Mouse (Mus musculus): ENCODE measurements around the gene Etaa1. TPM values are rescaled to one million over a fixed set of nuclear protein-coding genes. Genes with fewer than 3 reads are reported as not detected.
A peak's percentile ranks its signal among the peaks of the same experiment; 100 is the strongest.

Gene Etaa1
- polyA plus RNA-seq (2015; fragmentation: Nextera tagmentation; extraction: Ambion mirVana), result 7.0 and 7.4 TPM in 2 replicates

DNA sequence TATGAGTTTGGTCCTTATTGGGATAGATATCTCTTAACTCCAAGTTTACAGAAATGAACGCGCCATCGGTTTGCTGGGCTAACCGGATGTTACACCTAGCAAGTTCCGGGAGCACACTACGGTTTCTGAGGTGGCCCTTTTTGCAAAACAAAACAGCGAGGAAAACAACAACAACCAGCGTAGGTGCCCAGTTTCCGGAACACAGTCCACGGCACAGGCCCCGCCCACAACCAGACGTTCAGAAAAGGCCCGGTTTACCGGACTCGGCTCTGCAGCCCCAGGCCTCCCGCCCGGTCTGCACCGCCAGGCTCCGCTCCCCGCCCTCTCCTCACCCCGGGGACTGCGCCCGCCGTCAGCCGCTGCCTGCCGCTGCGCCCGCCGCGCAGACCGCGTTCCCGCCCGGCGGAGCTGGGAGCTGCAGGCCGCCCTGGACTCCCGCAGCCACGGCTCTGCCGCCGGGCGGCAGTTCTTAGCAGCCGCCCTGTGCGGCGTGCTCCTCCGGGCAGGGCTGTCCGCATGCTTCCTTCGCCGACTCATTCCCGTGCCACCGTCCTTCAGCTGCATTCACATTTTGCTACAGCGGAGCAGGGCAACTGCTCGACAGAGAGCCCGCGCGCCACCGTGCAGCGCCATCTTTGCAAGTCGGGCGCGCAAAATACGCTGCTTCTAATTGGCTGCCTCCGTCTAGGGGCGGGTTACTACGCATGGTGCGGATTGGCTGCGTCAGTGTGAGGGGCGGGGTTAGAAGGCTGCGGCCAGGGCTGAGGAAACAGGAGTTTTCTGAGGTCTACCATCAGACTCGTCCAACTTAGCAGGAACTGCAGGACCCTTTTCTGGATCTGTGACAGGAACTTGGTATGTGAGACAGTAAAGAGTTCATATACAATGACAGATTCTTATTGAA, at the start of gene Etaa1:
Gene Etaa1, minus strand, starts transcription at position 645 of the 904 bp plus-strand sequence.
- Histone ChIP-seq H3K4me3 (ENCODE audit: low read length) (peak within 1 kb of the TSS; percentile 97), H3K27ac (ENCODE audit: low read length) (peak within 1 kb of the TSS; percentile 96), H3K4me2 (ENCODE audit: low read depth, low read length) (peak within 1 kb of the TSS; percentile 56), H3K4me1 (ENCODE audit: control insufficient read depth, insufficient read depth, low read length) (no peaks in the 10 kb centered on the region), H3K36me3 (ENCODE audit: control insufficient read depth, insufficient read depth, low read length) (peaks cover 11% of the 10 kb centered on the region), H3K27me3 (replicated peaks; ENCODE audit: control insufficient read depth, insufficient read depth, low read length) (no peaks in the 10 kb centered on the region), H3K9ac (ENCODE audit: low read depth, low read length) (peak within 1 kb of the TSS; percentile 96), H3K9me3 (ENCODE audit: control insufficient read depth, low read length) (no peaks in the 10 kb centered on the region)
- ATAC-seq, result peak; percentile 100
- under 1% methylated on average over 67 of the region's 69 CpGs for WGBS

DNA sequence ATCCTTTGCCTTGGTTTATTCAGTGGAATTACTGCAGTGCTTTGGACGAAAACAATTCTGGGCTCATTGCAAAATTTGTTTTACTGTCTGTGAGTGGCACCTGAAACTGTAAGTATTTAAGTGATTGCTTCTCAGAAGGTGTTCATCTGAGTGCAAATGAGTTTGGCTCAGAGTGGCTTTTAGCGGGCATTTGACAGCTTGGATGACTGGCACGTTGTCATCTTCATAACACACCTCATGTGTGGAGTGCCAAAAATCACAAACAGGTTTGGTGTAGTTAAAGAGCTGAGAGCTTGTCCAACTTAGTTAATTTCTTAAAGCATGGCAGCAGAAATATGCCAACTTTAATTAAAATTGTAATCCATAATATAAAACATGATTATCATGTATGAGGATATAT, 40.5 kb upstream of the Etaa1 start:
- ATAC-seq, result no peak
- H3K27ac ChIP-seq (ENCODE audit: low read length), result no peak overlapping the region
- H3K4me1 ChIP-seq (ENCODE audit: control insufficient read depth, insufficient read depth, low read length), result no peaks in the 10 kb centered on the region
- H3K9ac ChIP-seq (ENCODE audit: low read depth, low read length), result no peak overlapping the region
- H3K4me3 ChIP-seq (ENCODE audit: low read length), result no peak overlapping the region
- 84% methylated on average over 3 of the region's 3 CpGs for WGBS
- no peaks in the 10 kb centered on the region for H3K27me3 ChIP-seq (replicated peaks; ENCODE audit: control insufficient read depth, insufficient read depth, low read length)
- no peaks in the 10 kb centered on the region for H3K36me3 ChIP-seq (ENCODE audit: control insufficient read depth, insufficient read depth, low read length)
- H3K9me3 ChIP-seq (ENCODE audit: control insufficient read depth, low read length), result no peaks in the 10 kb centered on the region
- no peak overlapping the region for H3K4me2 ChIP-seq (ENCODE audit: low read depth, low read length)

GRCm38 (mm10) chr11:17992311-17992710, 38.6 kb upstream of the Etaa1 start:
- Histone ChIP-seq H3K9me3 (ENCODE audit: control insufficient read depth, low read length) (no peaks in the 10 kb centered on the region), H3K4me2 (ENCODE audit: low read depth, low read length) (no peak overlapping the region), H3K4me1 (ENCODE audit: control insufficient read depth, insufficient read depth, low read length) (no peaks in the 10 kb centered on the region), H3K36me3 (ENCODE audit: control insufficient read depth, insufficient read depth, low read length) (no peaks in the 10 kb centered on the region), H3K27ac (ENCODE audit: low read length) (no peak overlapping the region), H3K9ac (ENCODE audit: low read depth, low read length) (no peak overlapping the region), H3K27me3 (replicated peaks; ENCODE audit: control insufficient read depth, insufficient read depth, low read length) (no peaks in the 10 kb centered on the region), H3K4me3 (ENCODE audit: low read length) (no peak overlapping the region)
- ATAC-seq, result no peak
- WGBS, result 78% methylated on average over 9 of the region's 9 CpGs

GRCm38 (mm10) chr11:17983331-17983730, 29.7 kb upstream of the Etaa1 start:
- Histone ChIP-seq H3K4me1 (ENCODE audit: control insufficient read depth, insufficient read depth, low read length) (no peaks in the 10 kb centered on the region), H3K27ac (ENCODE audit: low read length) (no peak overlapping the region), H3K9me3 (ENCODE audit: control insufficient read depth, low read length) (no peaks in the 10 kb centered on the region), H3K9ac (ENCODE audit: low read depth, low read length) (no peak overlapping the region), H3K4me3 (ENCODE audit: low read length) (no peak overlapping the region), H3K27me3 (replicated peaks; ENCODE audit: control insufficient read depth, insufficient read depth, low read length) (no peaks in the 10 kb centered on the region), H3K36me3 (ENCODE audit: control insufficient read depth, insufficient read depth, low read length) (no peaks in the 10 kb centered on the region), H3K4me2 (ENCODE audit: low read depth, low read length) (no peak overlapping the region)
- no peak for ATAC-seq
- 89% methylated on average over 2 of the region's 2 CpGs for WGBS

DNA sequence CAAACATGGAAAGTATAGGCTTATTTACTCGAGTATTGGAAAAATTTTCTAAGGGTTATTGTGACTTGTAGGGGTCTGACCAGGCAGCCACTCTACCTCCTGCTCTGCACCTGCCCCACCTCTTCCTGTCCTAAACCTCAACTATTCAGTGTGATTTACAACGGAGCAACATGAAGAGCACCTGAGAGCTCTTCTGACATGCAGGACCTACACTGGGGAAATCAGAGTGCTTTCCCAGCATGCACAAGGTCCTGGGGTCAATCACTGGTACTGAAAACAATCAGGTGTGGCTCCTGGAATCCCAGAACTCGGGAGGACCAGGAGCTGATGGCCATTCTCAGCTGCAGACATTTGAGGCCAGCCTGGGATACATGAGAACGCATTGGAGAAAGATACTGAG, 27.6 kb upstream of the Etaa1 start:
- H3K27me3 ChIP-seq (replicated peaks; ENCODE audit: control insufficient read depth, insufficient read depth, low read length), result no peaks in the 10 kb centered on the region
- H3K27ac ChIP-seq (ENCODE audit: low read length), result no peak overlapping the region
- no peaks in the 10 kb centered on the region for H3K36me3 ChIP-seq (ENCODE audit: control insufficient read depth, insufficient read depth, low read length)
- H3K9me3 ChIP-seq (ENCODE audit: control insufficient read depth, low read length), result no peaks in the 10 kb centered on the region
- WGBS, result 67% methylated on average over 4 of the region's 4 CpGs
- no peak for ATAC-seq
- H3K4me1 ChIP-seq (ENCODE audit: control insufficient read depth, insufficient read depth, low read length), result no peaks in the 10 kb centered on the region
- no peak overlapping the region for H3K4me3 ChIP-seq (ENCODE audit: low read length)
- H3K9ac ChIP-seq (ENCODE audit: low read depth, low read length), result no peak overlapping the region
- H3K4me2 ChIP-seq (ENCODE audit: low read depth, low read length), result no peak overlapping the region

DNA sequence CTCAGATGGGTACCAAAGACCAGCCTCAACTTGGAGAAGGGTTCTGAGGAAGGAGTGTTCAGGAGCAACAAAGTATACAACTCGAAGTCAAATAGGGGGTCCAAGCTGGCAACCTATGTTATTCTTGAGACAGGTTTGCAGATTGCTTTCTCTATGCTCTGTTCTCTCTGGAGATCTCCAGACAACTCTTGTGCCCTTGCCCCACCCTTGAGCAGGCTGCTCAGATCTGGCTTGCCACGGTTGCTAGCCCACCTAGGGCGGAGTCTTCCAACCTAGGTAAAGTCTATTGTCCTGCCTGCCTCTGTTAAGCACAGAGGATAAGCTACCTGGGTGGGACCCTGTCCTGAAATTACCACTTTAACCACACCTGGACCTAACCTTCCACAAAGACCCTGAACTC, 21.9 kb upstream of the Etaa1 start:
- Histone ChIP-seq H3K36me3 (ENCODE audit: control insufficient read depth, insufficient read depth, low read length) (no peaks in the 10 kb centered on the region), H3K4me1 (ENCODE audit: control insufficient read depth, insufficient read depth, low read length) (no peaks in the 10 kb centered on the region), H3K9ac (ENCODE audit: low read depth, low read length) (no peak overlapping the region), H3K4me2 (ENCODE audit: low read depth, low read length) (no peak overlapping the region), H3K27ac (ENCODE audit: low read length) (no peak overlapping the region), H3K9me3 (ENCODE audit: control insufficient read depth, low read length) (no peaks in the 10 kb centered on the region), H3K27me3 (replicated peaks; ENCODE audit: control insufficient read depth, insufficient read depth, low read length) (no peaks in the 10 kb centered on the region), H3K4me3 (ENCODE audit: low read length) (no peak overlapping the region)
- ATAC-seq, result no peak
- WGBS, result 73% methylated on average over 3 of the region's 3 CpGs

- ATAC-seq, result no peak
- peak overlapping the region; percentile 96 for H3K9ac ChIP-seq (ENCODE audit: low read depth, low read length)
- peak overlapping the region; percentile 97 for H3K4me3 ChIP-seq (ENCODE audit: low read length)
- 1% methylated on average over 3 of the region's 3 CpGs for WGBS
- peak overlapping the region; percentile 56 for H3K4me2 ChIP-seq (ENCODE audit: low read depth, low read length)
- H3K4me1 ChIP-seq (ENCODE audit: control insufficient read depth, insufficient read depth, low read length), result no peaks in the 10 kb centered on the region
- H3K27me3 ChIP-seq (replicated peaks; ENCODE audit: control insufficient read depth, insufficient read depth, low read length), result no peaks in the 10 kb centered on the region
- 0 out of 2 replicates have a peak overlapping the region, but pooled peaks have one; percentile 96 for H3K27ac ChIP-seq (ENCODE audit: low read length)
- H3K36me3 ChIP-seq (ENCODE audit: control insufficient read depth, insufficient read depth, low read length), result peaks cover 11% of the 10 kb centered on the region
- H3K9me3 ChIP-seq (ENCODE audit: control insufficient read depth, low read length), result no peaks in the 10 kb centered on the region
Measured at GRCm38 (mm10) chr11:17952791-17953190, 884 bp downstream of the Etaa1 start.

- no peak for ATAC-seq
- Histone ChIP-seq H3K9me3 (ENCODE audit: control insufficient read depth, low read length) (no peaks in the 10 kb centered on the region), H3K4me2 (ENCODE audit: low read depth, low read length) (no peak overlapping the region), H3K4me1 (ENCODE audit: control insufficient read depth, insufficient read depth, low read length) (no peaks in the 10 kb centered on the region), H3K36me3 (ENCODE audit: control insufficient read depth, insufficient read depth, low read length) (peaks cover 13% of the 10 kb centered on the region), H3K9ac (ENCODE audit: low read depth, low read length) (no peak overlapping the region), H3K27ac (ENCODE audit: low read length) (no peak overlapping the region), H3K27me3 (replicated peaks; ENCODE audit: control insufficient read depth, insufficient read depth, low read length) (no peaks in the 10 kb centered on the region), H3K4me3 (ENCODE audit: low read length) (no peak overlapping the region)
- 87% methylated on average over 3 of the region's 3 CpGs for WGBS
Measured at GRCm38 (mm10) chr11:17951336-17951735, 2.3 kb downstream of the Etaa1 start.

GRCm38 (mm10) chr11:17939168-17939567, 14.5 kb downstream of the Etaa1 start:
- Histone ChIP-seq H3K4me1 (ENCODE audit: control insufficient read depth, insufficient read depth, low read length) (no peaks in the 10 kb centered on the region), H3K9me3 (ENCODE audit: control insufficient read depth, low read length) (no peaks in the 10 kb centered on the region), H3K4me3 (ENCODE audit: low read length) (no peak overlapping the region), H3K4me2 (ENCODE audit: low read depth, low read length) (no peak overlapping the region), H3K27me3 (replicated peaks; ENCODE audit: control insufficient read depth, insufficient read depth, low read length) (no peaks in the 10 kb centered on the region), H3K36me3 (ENCODE audit: control insufficient read depth, insufficient read depth, low read length) (0 out of 2 replicates have a peak, but pooled peaks cover 4% of the 10 kb centered on the region), H3K27ac (ENCODE audit: low read length) (no peak overlapping the region), H3K9ac (ENCODE audit: low read depth, low read length) (no peak overlapping the region)
- WGBS, result 96% methylated on average over 1 of the region's 1 CpGs
- no peak for ATAC-seq
